Mouse (Mus musculus) T-helper 1 cell (primary cell): Measurements from ENCODE around the gene Nos1ap.

Experiments
- in situ Hi-C: fragments of 300-600 bp; cut with MboI, MseI; formaldehyde crosslinking; loops from one replicate; pipeline ENCODE4 v1.15.1; 2025; ENCODE audit warnings: high pct_unique_total_duplicates

The Nos1ap gene

GRCm38 (mm10) chr1:170466099-170467009 is 123.3 kb downstream of the Nos1ap start:
- in situ Hi-C loops = no loop called here

- in situ Hi-C loops = no loop called here
These were observed 127.5 kb downstream of the Nos1ap start for GRCm38 (mm10) chr1:170462140-170462539.

GRCm38 (mm10) chr1:170459896-170460602 is 129.6 kb downstream of the Nos1ap start:
- in situ Hi-C loops = no loop called here

- in situ Hi-C loops = no loop called here
These were observed 132.0 kb downstream of the Nos1ap start for GRCm38 (mm10) chr1:170457673-170458072.

GRCm38 (mm10) chr1:170455910-170456700 is 133.6 kb downstream of the Nos1ap start:
- in situ Hi-C loops = no loop called here

- in situ Hi-C loops = no loop called here
These were observed 134.3 kb downstream of the Nos1ap start for GRCm38 (mm10) chr1:170455387-170455786.

- in situ Hi-C loops = no loop called here
These were observed 136.2 kb downstream of the Nos1ap start for GRCm38 (mm10) chr1:170453455-170453854.

GRCm38 (mm10) chr1:170448244-170448643 is 141.4 kb downstream of the Nos1ap start:
- in situ Hi-C loops = no loop called here

- in situ Hi-C loops = no loop called here
These were observed 144.2 kb downstream of the Nos1ap start for GRCm38 (mm10) chr1:170445458-170445857.

GRCm38 (mm10) chr1:170440367-170440766 is 149.3 kb downstream of the Nos1ap start:
- in situ Hi-C loops = no loop called here

GRCm38 (mm10) chr1:170438471-170439151 is 151.1 kb downstream of the Nos1ap start:
- in situ Hi-C loops = no loop called here

- in situ Hi-C loops = no loop called here
These were observed 155.5 kb downstream of the Nos1ap start for GRCm38 (mm10) chr1:170434146-170434545.

- in situ Hi-C loops = no loop called here
These were observed 156.0 kb downstream of the Nos1ap start for GRCm38 (mm10) chr1:170433661-170434060.

- in situ Hi-C loops = no loop called here
These were observed 157.4 kb downstream of the Nos1ap start for GRCm38 (mm10) chr1:170432288-170432687.

GRCm38 (mm10) chr1:170431312-170431711 is 158.3 kb downstream of the Nos1ap start:
- in situ Hi-C loops = no loop called here

GRCm38 (mm10) chr1:170430660-170431059 is 159.0 kb downstream of the Nos1ap start:
- in situ Hi-C loops = no loop called here

- in situ Hi-C loops = no loop called here
These were observed 160.0 kb downstream of the Nos1ap start for GRCm38 (mm10) chr1:170429656-170430055.

- in situ Hi-C loops = no loop called here
These were observed 161.5 kb downstream of the Nos1ap start for GRCm38 (mm10) chr1:170428141-170428540.

- in situ Hi-C loops = no loop called here
These were observed 165.3 kb downstream of the Nos1ap start for GRCm38 (mm10) chr1:170424258-170424889.

GRCm38 (mm10) chr1:170423048-170423447 is 166.6 kb downstream of the Nos1ap start:
- in situ Hi-C loops = no loop called here

- in situ Hi-C loops = no loop called here
These were observed 167.5 kb downstream of the Nos1ap start for GRCm38 (mm10) chr1:170422188-170422587.
